Mouse (Mus musculus) hindbrain, embryonic 11.5 days (tissue): Measurements from ENCODE around the gene Tfg. TPM values are rescaled to one million over a fixed set of nuclear protein-coding genes. Genes with fewer than 3 reads are reported as not detected.

Source experiments
- ATAC-seq: fragments of 200-750 bp; cut with Nextera tagmentation; 2 replicates; pipeline ENCODE4 v1.8.0; 2017; ENCODE audit warnings: mild to moderate bottlenecking, moderate TSS enrichment, moderate library complexity; ENCODE audit not compliant: low FRiP score
- DNase-seq: peaks from one replicate; pipeline ENCODE4 v3.0.0-alpha.2; 2015; ENCODE audit warnings: low spot score
- H3K27ac ChIP-seq: fragments of 300-500 bp; sonication (generic); 2 replicates; pipeline ENCODE4 v1.5.1; 2014; ENCODE audit warnings: mild to moderate bottlenecking, low read depth, low read length
- H3K27me3 ChIP-seq: fragments of 300-500 bp; sonication (generic); 2 replicates; pipeline ENCODE4 v1.6.1; 2014; ENCODE audit warnings: mild to moderate bottlenecking, low read length, moderate library complexity, mixed read lengths; ENCODE audit not compliant: control insufficient read depth, insufficient read depth
- H3K36me3 ChIP-seq: fragments of 300-500 bp; sonication (generic); 2 replicates; pipeline ENCODE4 v1.6.1; 2014; ENCODE audit warnings: mild to moderate bottlenecking, low read length, moderate library complexity, mixed read lengths; ENCODE audit not compliant: control insufficient read depth, insufficient read depth
- H3K4me1 ChIP-seq: fragments of 300-500 bp; sonication (generic); replicated peaks from 2 replicates; pipeline ENCODE4 v1.6.1; 2014; ENCODE audit warnings: low read length, mixed read lengths; ENCODE audit not compliant: control insufficient read depth, insufficient read depth
- H3K4me2 ChIP-seq: fragments of 300-500 bp; sonication (generic); replicated peaks from 2 replicates; pipeline ENCODE4 v1.6.1; 2014; ENCODE audit warnings: mild to moderate bottlenecking, low read depth, low read length
- H3K4me3 ChIP-seq: fragments of 300-500 bp; sonication (generic); 2 replicates; pipeline ENCODE4 v1.5.1; 2014; ENCODE audit warnings: low read depth, low read length
- H3K9ac ChIP-seq: fragments of 300-500 bp; sonication (generic); 2 replicates; pipeline ENCODE4 v1.6.1; 2014; ENCODE audit warnings: low read depth, low read length
- H3K9me3 ChIP-seq: fragments of 300-500 bp; sonication (generic); 2 replicates; pipeline ENCODE4 v1.6.1; 2016; ENCODE audit warnings: low read length; ENCODE audit not compliant: control insufficient read depth
- WGBS: fragments of 180-500 bp; shearing (Covaris S2); extraction: QIAGEN DNeasy Blood & Tissue Kit; methylation state at CpG from one replicate; pipeline ENCODE4 v1.1.7; 2014; 5-methylcytosine and 5-hydroxymethylcytosine counted together
- polyA plus RNA-seq: library from polyadenylated mRNA; unstranded; fragments of >200 nt; fragmentation: Nextera tagmentation; extraction: Ambion mirVana; gene quantifications from 2 replicates; pipeline ENCODE4 v1.2.1, GENCODE M21; 2014

The Tfg gene
- polyA plus RNA-seq, 1 experiment from 2014 or later = 227 TPM

GRCm38 (mm10) chr16:56705731-56706130, 11.5 kb downstream of the Tfg start:
- WGBS = 88% methylated on average over 3 of the region's 3 CpGs
- no peak for DNase-seq
- no peak overlapping the region for H3K9ac ChIP-seq
- H3K4me3 ChIP-seq = no peak overlapping the region
- no peaks in the 10 kb centered on the region for H3K27me3 ChIP-seq
- 0 out of 2 replicates have a peak, but pooled peaks cover 2% of the 10 kb centered on the region for H3K36me3 ChIP-seq
- no peak overlapping the region for H3K27ac ChIP-seq
- H3K4me1 ChIP-seq = no peaks in the 10 kb centered on the region
- no peak for ATAC-seq
- H3K9me3 ChIP-seq = no peaks in the 10 kb centered on the region
- no peak overlapping the region for H3K4me2 ChIP-seq

GRCm38 (mm10) chr16:56700898-56701297, 16.4 kb downstream of the Tfg start:
- no peak overlapping the region for H3K4me3 ChIP-seq
- H3K36me3 ChIP-seq = 0 out of 2 replicates have a peak, but pooled peaks cover 2% of the 10 kb centered on the region
- H3K9ac ChIP-seq = no peak overlapping the region
- no peak for ATAC-seq
- H3K4me1 ChIP-seq = no peaks in the 10 kb centered on the region
- 93% methylated on average over 3 of the region's 3 CpGs for WGBS
- no peaks in the 10 kb centered on the region for H3K27me3 ChIP-seq
- no peak for DNase-seq
- H3K27ac ChIP-seq = no peak overlapping the region
- H3K9me3 ChIP-seq = no peaks in the 10 kb centered on the region
- H3K4me2 ChIP-seq = no peak overlapping the region

GRCm38 (mm10) chr16:56696448-56696847, 20.8 kb downstream of the Tfg start:
- no peaks in the 10 kb centered on the region for H3K9me3 ChIP-seq
- ATAC-seq (no peak), DNase-seq (no peak)
- no peak overlapping the region for H3K4me3 ChIP-seq
- H3K9ac ChIP-seq = no peak overlapping the region
- 59% methylated on average over 2 of the region's 2 CpGs for WGBS
- no peaks in the 10 kb centered on the region for H3K36me3 ChIP-seq
- H3K4me1 ChIP-seq = no peaks in the 10 kb centered on the region
- no peak overlapping the region for H3K4me2 ChIP-seq
- H3K27me3 ChIP-seq = no peaks in the 10 kb centered on the region
- no peak overlapping the region for H3K27ac ChIP-seq

GRCm38 (mm10) chr16:56690715-56691114, 26.5 kb downstream of the Tfg start:
- ATAC-seq = no peak
- Histone ChIP-seq H3K27me3 (no peaks in the 10 kb centered on the region), H3K36me3 (no peaks in the 10 kb centered on the region), H3K4me2 (no peak overlapping the region), H3K4me3 (no peak overlapping the region), H3K4me1 (no peaks in the 10 kb centered on the region), H3K9ac (no peak overlapping the region), H3K9me3 (no peaks in the 10 kb centered on the region), H3K27ac (no peak overlapping the region)
- DNase-seq = no peak
- 95% methylated on average over 7 of the region's 7 CpGs for WGBS

GRCm38 (mm10) chr16:56686747-56687146, 30.5 kb downstream of the Tfg start:
- no peak overlapping the region for H3K9ac ChIP-seq
- H3K27me3 ChIP-seq = no peaks in the 10 kb centered on the region
- DNase-seq (no peak), ATAC-seq (no peak)
- no peak overlapping the region for H3K4me3 ChIP-seq
- no peaks in the 10 kb centered on the region for H3K4me1 ChIP-seq
- no peaks in the 10 kb centered on the region for H3K36me3 ChIP-seq
- H3K9me3 ChIP-seq = no peaks in the 10 kb centered on the region
- H3K4me2 ChIP-seq = no peak overlapping the region
- H3K27ac ChIP-seq = no peak overlapping the region
- 93% methylated on average over 5 of the region's 5 CpGs for WGBS

GRCm38 (mm10) chr16:56681010-56681645, 36.1 kb downstream of the Tfg start:
- 82% methylated on average over 8 of the region's 8 CpGs for WGBS
- H3K27ac ChIP-seq = no peak overlapping the region
- no peaks in the 10 kb centered on the region for H3K27me3 ChIP-seq
- no peak for DNase-seq
- H3K4me3 ChIP-seq = no peak overlapping the region
- ATAC-seq = no peak; the same call in 1 of the 2 replicates
- no peak overlapping the region for H3K4me2 ChIP-seq
- no peaks in the 10 kb centered on the region for H3K36me3 ChIP-seq
- H3K9ac ChIP-seq = no peak overlapping the region
- no peaks in the 10 kb centered on the region for H3K4me1 ChIP-seq
- no peaks in the 10 kb centered on the region for H3K9me3 ChIP-seq

- no peak overlapping the region for H3K27ac ChIP-seq
- peak; percentile 14 for DNase-seq
- WGBS = 69% methylated on average over 4 of the region's 4 CpGs
Measured at GRCm38 (mm10) chr16:56677146-56677545, 40.1 kb downstream of the Tfg start.

GRCm38 (mm10) chr16:56673420-56673819, 43.8 kb downstream of the Tfg start:
- H3K4me3 ChIP-seq = no peak overlapping the region
- no peaks in the 10 kb centered on the region for H3K4me1 ChIP-seq
- DNase-seq = no peak
- H3K9me3 ChIP-seq = no peaks in the 10 kb centered on the region
- no peak for ATAC-seq
- no peaks in the 10 kb centered on the region for H3K36me3 ChIP-seq
- 82% methylated on average over 2 of the region's 2 CpGs for WGBS
- no peaks in the 10 kb centered on the region for H3K27me3 ChIP-seq
- H3K4me2 ChIP-seq = no peak overlapping the region
- H3K9ac ChIP-seq = no peak overlapping the region
- H3K27ac ChIP-seq = no peak overlapping the region

More at GRCm38 (mm10) chr16:56677146-56677545, 40.1 kb downstream of the Tfg start:
- no peaks in the 10 kb centered on the region for H3K27me3 ChIP-seq
- no peaks in the 10 kb centered on the region for H3K9me3 ChIP-seq
- no peaks in the 10 kb centered on the region for H3K36me3 ChIP-seq
- ATAC-seq = no peak
- H3K4me1 ChIP-seq = no peaks in the 10 kb centered on the region
- no peak overlapping the region for H3K4me3 ChIP-seq
- H3K4me2 ChIP-seq = no peak overlapping the region
- no peak overlapping the region for H3K9ac ChIP-seq

- whole genome bisulfite sequencing = 84% methylated on average over 8 of the region's 8 CpGs
- H3K36me3 ChIP-seq = no peaks in the 10 kb centered on the region
- H3K9ac ChIP-seq = no peak overlapping the region
Measured at GRCm38 (mm10) chr16:56670941-56671340, 46.3 kb downstream of the Tfg start.

More at GRCm38 (mm10) chr16:56670941-56671340, 46.3 kb downstream of the Tfg start:
- Histone ChIP-seq H3K27ac (no peak overlapping the region), H3K4me1 (no peaks in the 10 kb centered on the region), H3K9me3 (no peaks in the 10 kb centered on the region), H3K27me3 (no peaks in the 10 kb centered on the region), H3K4me3 (no peak overlapping the region), H3K4me2 (no peak overlapping the region)
- ATAC-seq (no peak), DNase-seq (no peak)
